Mouse (Mus musculus) MEL (cell line): ENCODE results near the gene Golph3l.

Experiments
- CHD2 ChIP-seq: IDR thresholded peaks from 2 replicates; pipeline ENCODE4 v1.6.1; 2011; ENCODE audit warnings: low read length, improper control_type of control experiment
- CTCF ChIP-seq, 3 experiments: IDR thresholded peaks in 2 of 3; conservative IDR thresholded peaks in 1 of 3; 2 replicates each; pipeline ENCODE4 v1.5.1; 2011 to 2012; ENCODE audit warnings: low read length in 3 of 3, low read depth in 2 of 3, mild to moderate bottlenecking in 2 of 3, improper control_type of control experiment in 1 of 3, inconsistent platforms in 1 of 3, mixed read lengths in 1 of 3, moderate library complexity in 1 of 3; ENCODE audit not compliant: control insufficient read depth in 1 of 3, insufficient read depth in 1 of 3, poor library complexity in 1 of 3, severe bottlenecking in 1 of 3
- EP300 ChIP-seq, 2 experiments: IDR thresholded peaks; 2 replicates each; pipeline ENCODE4 v1.6.1; 2011; ENCODE audit warnings: improper control_type of control experiment in 2 of 2, low read length in 2 of 2, low read depth in 1 of 2, mild to moderate bottlenecking in 1 of 2
- ETS1 ChIP-seq: IDR thresholded peaks from 2 replicates; pipeline ENCODE4 v1.6.1; 2012; ENCODE audit warnings: low read depth, mild to moderate bottlenecking, inconsistent platforms, low read length, improper control_type of control experiment, moderate library complexity
- GATA1 ChIP-seq: IDR thresholded peaks from 2 replicates; pipeline ENCODE4 v1.6.1; 2011; ENCODE audit warnings: low read depth, low read length, improper control_type of control experiment
- MAX ChIP-seq: IDR thresholded peaks from 2 replicates; pipeline ENCODE4 v1.6.1; 2011; ENCODE audit warnings: low read length, improper control_type of control experiment
- POLR2A ChIP-seq, 2 experiments: IDR thresholded peaks; 2 replicates each; pipeline ENCODE4 v1.6.1; 2011 to 2012; ENCODE audit warnings: low read length in 2 of 2, mild to moderate bottlenecking in 2 of 2, control low read depth in 1 of 2, improper control_type of control experiment in 1 of 2, low read depth in 1 of 2, moderate library complexity in 1 of 2; ENCODE audit not compliant: control insufficient read depth in 1 of 2, insufficient read depth in 1 of 2, poor library complexity in 1 of 2
- USF1 ChIP-seq: IDR thresholded peaks from 2 replicates; pipeline ENCODE4 v1.6.1; 2014; ENCODE audit warnings: low read depth, mild to moderate bottlenecking, inconsistent platforms, low read length, improper control_type of control experiment, moderate library complexity
- USF2 ChIP-seq, 2 experiments: IDR thresholded peaks; 2 replicates each; pipeline ENCODE4 v1.6.1; 2011 to 2012; ENCODE audit warnings: improper control_type of control experiment in 2 of 2, low read length in 2 of 2, borderline replicate concordance in 1 of 2, inconsistent platforms in 1 of 2, low read depth in 1 of 2, mild to moderate bottlenecking in 1 of 2; ENCODE audit not compliant: insufficient read depth in 1 of 2
- ZMIZ1 ChIP-seq: IDR thresholded peaks from 2 replicates; pipeline ENCODE4 v1.6.1; 2012; ENCODE audit warnings: low read depth, mild to moderate bottlenecking, inconsistent platforms, low read length, improper control_type of control experiment, moderate library complexity

DNA sequence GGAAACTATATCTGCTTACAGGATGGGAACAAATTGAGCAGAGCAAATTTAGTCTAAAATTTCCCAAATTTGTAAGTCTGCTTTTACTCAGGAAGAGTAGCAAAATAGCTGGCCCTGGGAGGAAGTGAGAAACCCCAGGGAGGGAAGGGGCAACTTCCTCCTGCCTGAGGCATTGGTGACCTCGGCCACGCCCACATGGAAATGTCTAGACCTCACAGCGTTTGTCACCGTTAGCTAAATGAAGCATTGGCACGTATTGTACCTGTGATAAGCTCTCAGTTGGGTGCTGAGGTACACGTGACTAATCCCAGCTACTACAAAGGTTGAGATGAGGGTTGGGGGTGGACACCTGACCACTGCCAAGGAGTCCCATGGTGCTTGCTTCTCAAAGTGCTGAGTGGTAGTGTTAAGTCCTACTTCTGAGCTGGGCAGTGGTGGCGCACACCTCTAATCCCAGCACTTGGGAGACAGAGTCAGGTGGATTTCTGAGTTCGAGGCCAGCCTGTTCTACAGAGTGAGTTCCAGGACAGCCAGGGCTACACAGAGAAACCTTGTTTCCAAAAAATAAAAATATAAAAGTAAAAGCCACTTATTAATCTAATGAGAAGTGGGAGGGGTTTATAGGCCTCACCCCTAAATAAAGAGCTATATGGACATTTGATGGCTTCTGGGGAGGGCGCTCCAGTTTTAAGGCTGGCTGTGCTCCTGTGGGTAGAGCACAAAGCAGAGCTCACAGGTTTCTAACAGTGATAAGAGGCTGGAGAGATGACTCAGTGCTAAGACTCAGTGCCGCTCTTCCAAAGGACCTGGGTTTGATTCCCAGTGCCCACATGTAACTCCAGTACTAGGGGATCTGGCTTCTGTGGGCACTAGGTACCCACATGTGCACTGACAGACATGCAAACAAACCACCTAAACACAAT is 56.8 kb downstream of the Golph3l start:
- peak; percentile 84 for TF ChIP-seq ETS1
- no peak for TF ChIP-seq CTCF (IDR thresholded peaks at IDR 0.05 in 2 of 3, conservative IDR thresholded peaks at IDR 0.05 in 1 of 3; ENCODE audit: control insufficient read depth in 1 of 3, insufficient read depth in 1 of 3, low read depth in 2 of 3, low read length in 3 of 3, poor library complexity in 1 of 3, severe bottlenecking in 1 of 3)
- TF ChIP-seq USF2 (IDR thresholded peaks at IDR 0.05; ENCODE audit: borderline replicate concordance in 1 of 2, insufficient read depth in 1 of 2, low read depth in 1 of 2, low read length in 2 of 2): no peak
- peak; percentile 92 for TF ChIP-seq USF1
- peak; percentile 93 for TF ChIP-seq MAX
- TF ChIP-seq POLR2A (IDR thresholded peaks at IDR 0.05; ENCODE audit: control insufficient read depth in 1 of 2, insufficient read depth in 1 of 2, low read depth in 1 of 2, low read length in 2 of 2, poor library complexity in 1 of 2): peak in 1 of 2 experiments; percentile 69; a peak in 2 of 4 replicates
- peak; percentile 82 for TF ChIP-seq GATA1
- TF ChIP-seq EP300 (IDR thresholded peaks at IDR 0.05; ENCODE audit: low read depth in 1 of 2, low read length in 2 of 2): peak; percentile 81 to 82
- peak; percentile 99 for TF ChIP-seq ZMIZ1
- TF ChIP-seq CHD2: no peak
